Mouse (Mus musculus): ENCODE results near the gene Gm8909. TPM values are rescaled to one million over a fixed set of nuclear protein-coding genes. Genes with fewer than 3 reads are reported as not detected.
A peak's percentile ranks its signal among the peaks of the same experiment; 100 is the strongest.
"Not testable (repeated sequence)": the region's sequence is repeated elsewhere in the genome, so short reads cannot be mapped to it uniquely, and the experiment has no call there.

The Gm8909 gene
- polyA plus RNA-seq, 1 experiment from 2014 or later = not detected

DNA sequence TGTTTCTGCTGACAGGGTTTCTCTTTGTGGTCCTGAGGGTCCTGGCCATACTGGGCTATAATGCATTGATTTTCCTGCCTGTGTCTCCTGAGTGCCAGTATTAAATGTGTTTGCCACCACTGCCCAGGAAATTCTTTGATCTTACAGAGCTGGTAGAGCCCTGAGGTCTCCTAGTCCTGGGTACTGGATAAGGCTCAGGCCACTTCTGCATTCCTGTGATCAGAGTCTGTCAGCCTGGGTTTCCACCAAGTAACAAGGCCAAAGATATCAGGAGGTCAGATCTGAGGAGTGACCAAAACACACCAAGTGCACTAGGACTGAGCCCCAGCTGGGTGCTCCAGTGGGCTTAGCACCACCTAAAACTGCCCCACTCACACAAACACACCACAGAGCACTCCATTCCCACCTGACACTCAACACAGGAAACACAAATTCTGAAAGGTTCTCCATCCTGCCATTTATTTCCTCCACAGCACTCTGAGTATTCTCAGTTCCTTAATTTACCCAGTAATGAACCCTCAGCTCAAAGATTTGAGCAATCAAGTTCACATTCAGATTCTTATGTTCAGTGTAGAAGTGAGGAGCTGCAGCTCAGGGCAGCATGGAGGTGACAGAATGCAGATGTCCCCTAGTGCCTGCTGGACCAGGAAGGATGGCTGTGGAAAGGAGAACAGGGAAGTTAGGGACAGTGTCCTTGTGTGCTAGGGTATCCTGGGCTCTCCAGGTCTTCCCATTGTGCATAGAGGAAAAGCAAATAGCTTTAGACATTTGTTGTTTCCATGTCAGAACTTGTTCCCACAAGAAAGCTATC lies 32.7 kb downstream of the Gm8909 start:
- not testable (repeated sequence) for H3K4me3 ChIP-seq (replicated peaks); ATAC-seq (ENCODE audit: insufficient number of reproducible peaks, insufficient read depth, low FRiP score, low TSS enrichment, low read depth); H3K9me3 ChIP-seq; H3K27ac ChIP-seq; H3K4me1 ChIP-seq (replicated peaks); H3K36me3 ChIP-seq; H3K4me2 ChIP-seq; H3K9ac ChIP-seq (replicated peaks)
- H3K27me3 ChIP-seq = peaks cover 61% of the 10 kb centered on the region

DNA sequence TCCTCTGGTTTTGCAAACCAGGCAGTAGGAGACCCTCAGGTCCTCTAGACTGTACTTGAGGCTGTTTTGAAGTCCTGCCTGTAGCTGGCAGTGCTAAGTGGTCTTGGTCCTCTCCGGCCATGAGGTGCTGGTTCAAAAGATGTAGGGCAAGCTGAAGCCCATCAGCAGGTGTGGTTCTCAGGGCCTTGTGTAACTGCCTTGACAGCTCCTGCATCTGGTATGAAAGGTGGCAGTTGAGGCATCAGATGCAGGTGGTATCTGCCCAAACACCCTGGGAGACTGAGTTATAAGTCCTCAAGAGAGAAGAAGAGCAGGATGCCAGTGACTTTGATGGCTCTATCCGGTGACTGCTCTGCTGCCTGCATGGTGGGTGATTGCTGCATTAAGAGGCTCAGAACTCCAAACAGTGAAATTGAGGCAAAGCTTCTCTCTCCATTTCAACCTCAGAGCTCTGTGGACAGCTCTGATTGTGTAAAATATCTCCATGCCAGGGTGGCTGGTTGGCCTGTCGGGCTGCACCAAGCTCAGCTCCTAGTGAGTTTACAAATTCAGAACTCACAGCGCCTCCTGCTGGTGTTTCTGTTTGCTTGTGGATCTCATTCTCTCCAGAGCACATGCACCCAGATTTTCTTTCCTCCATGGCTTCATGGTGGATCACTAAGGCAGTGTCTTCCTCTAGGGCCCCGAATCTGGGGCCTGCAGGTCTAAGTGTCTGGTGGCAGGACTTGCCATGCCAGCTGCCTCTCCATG lies 36.6 kb downstream of the Gm8909 start:
- Histone ChIP-seq H3K36me3 (no peaks in the 10 kb centered on the region), H3K27ac (no peak overlapping the region), H3K4me1 (replicated peaks) (no peaks in the 10 kb centered on the region), H3K4me3 (replicated peaks) (no peak overlapping the region), H3K9ac (replicated peaks) (no peak overlapping the region), H3K4me2 (no peak overlapping the region), H3K27me3 (peaks cover 65% of the 10 kb centered on the region), H3K9me3 (no peaks in the 10 kb centered on the region)
- ATAC-seq (ENCODE audit: insufficient number of reproducible peaks, insufficient read depth, low FRiP score, low TSS enrichment, low read depth) = no peak
- 71% methylated on average over 5 of the region's 5 CpGs for WGBS

DNA sequence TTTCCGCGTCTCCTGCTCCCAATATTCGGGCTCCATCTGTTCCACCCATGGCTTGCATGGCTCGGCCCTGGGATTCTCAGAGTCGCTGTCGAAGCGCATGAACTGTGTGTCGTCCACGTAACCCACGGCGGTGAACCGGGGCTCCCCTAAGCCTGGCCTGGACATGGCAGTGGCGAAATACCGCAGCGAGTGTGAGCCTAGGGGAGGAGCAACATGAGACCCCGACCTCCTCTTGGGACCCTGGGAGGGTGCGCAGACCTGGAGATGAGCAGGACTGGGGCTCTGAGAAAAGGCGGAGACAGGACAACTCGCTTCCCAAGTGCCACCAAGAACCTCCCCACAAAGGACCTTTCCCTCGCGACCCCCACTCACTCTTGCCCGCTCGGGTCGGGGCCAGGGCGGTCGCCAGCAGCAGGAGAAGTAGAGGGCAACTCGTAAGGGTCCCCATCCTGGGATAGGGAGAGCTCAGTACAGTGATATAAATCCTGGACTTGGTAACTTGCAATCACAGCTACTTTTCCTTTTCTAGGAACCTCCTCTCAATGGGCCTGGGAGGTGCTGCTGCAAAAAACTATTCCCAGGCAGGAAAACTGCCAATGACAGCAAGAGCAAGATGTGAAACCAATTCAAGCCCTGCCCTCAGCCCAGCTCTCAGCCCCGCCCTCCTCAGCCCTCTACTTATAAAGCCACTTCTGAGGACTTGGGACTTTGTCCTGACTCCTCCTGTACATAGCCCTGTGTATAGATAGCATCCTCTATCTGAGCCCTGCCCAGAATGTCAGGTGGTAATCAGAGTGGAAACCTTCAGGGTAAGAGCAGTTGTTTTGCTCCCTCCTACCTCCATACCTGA lies 39.1 kb downstream of the Gm8909 start, which contains the start of gene Gm7030:
Gm7030 (minus strand) TSS at position 458 of the 850 bp plus-strand sequence.
- not testable (repeated sequence) for H3K9ac ChIP-seq (replicated peaks); H3K9me3 ChIP-seq; H3K4me3 ChIP-seq (replicated peaks); H3K4me1 ChIP-seq (replicated peaks); H3K36me3 ChIP-seq; H3K27ac ChIP-seq; H3K4me2 ChIP-seq; ATAC-seq (ENCODE audit: insufficient number of reproducible peaks, insufficient read depth, low FRiP score, low TSS enrichment, low read depth)
- H3K27me3 ChIP-seq = peaks cover 55% of the 10 kb centered on the region
- WGBS = 24% methylated on average over 25 of the region's 28 CpGs

DNA sequence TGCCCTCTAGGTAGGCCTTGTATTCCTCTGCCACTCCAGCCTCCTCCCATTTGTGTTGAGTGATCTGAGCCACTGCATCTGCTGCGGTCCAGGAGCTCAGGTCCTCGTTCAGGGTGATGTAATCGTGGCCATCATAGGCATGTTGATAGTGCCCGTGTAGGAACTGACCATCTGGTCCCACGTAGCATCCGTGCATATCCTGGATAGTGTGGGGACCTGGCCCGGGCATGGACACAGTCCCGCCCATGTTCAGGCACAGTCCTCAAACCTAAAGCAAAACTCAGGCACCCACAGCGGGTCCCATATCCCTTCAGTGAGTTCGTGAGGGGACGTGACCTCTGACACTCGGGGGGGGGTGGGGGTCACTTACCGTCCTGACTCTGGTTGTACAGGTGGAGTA lies 39.8 kb downstream of the Gm8909 start:
- peaks cover 52% of the 10 kb centered on the region for H3K27me3 ChIP-seq
- not testable (repeated sequence) for H3K4me3 ChIP-seq (replicated peaks); ATAC-seq (ENCODE audit: insufficient number of reproducible peaks, insufficient read depth, low FRiP score, low TSS enrichment, low read depth)

DNA sequence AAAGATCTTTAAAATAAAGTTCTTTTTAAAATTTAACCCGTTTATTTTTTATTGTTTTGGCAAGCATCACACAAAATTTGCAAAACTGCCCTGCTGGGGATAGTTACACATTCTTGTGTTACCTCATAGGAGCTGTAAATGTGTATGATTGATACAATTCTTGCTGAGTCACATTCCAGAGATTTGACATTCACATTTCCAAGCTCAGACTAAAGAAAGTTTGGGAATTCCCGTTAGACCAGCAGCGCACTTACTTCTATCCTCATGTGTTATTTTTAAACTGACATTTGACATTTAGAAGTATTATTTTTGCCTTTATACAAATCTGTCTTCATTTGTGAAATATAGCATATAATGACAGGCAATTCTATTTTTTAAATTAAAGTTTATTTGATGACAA lies 44.2 kb downstream of the Gm8909 start:
- not testable (repeated sequence) for H3K36me3 ChIP-seq; H3K4me2 ChIP-seq; H3K9me3 ChIP-seq; H3K27ac ChIP-seq; H3K4me3 ChIP-seq (replicated peaks); H3K9ac ChIP-seq (replicated peaks); ATAC-seq (ENCODE audit: insufficient number of reproducible peaks, insufficient read depth, low FRiP score, low TSS enrichment, low read depth); H3K4me1 ChIP-seq (replicated peaks)
- H3K27me3 ChIP-seq = peaks cover 53% of the 10 kb centered on the region
- 68% methylated on average over 3 of the region's 3 CpGs for WGBS

More for the DNA sequence above, 39.8 kb downstream of the Gm8909 start:
- H3K36me3 ChIP-seq; H3K4me1 ChIP-seq (replicated peaks); H3K9ac ChIP-seq (replicated peaks); H3K9me3 ChIP-seq; H3K27ac ChIP-seq; H3K4me2 ChIP-seq: not testable (repeated sequence)
- 67% methylated on average over 12 of the region's 13 CpGs for WGBS

DNA sequence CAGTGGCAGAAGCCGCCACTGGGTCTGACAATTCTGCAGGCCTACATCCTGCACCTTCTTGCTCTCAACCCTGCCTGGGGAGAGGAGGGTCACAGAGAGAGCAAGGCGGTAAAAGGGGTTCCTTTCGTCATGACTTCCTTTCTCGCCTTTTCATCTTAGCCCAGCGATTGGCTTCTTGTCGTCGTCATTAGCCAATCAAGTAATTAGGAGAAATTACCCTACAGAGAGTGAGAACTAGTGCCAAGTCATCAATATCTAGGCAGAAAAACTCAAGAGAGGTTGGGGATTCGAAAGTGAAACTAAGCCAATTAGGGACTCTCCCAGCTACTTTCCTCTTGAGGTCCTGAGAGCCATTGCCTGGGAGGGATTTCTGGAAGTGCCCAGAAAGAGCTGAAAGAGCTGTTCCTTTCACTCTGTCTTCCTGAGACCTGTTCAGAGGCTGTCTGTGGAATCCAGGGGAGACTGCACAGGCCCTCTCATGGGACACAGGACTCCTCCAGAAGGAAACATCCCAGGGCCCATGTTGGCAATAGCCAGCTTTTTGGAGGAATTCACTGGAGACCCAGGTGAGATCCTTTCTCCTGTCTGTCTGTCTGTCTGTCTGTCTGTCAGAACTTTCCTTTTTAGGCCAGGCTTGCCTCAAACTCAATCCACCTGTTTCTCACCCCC lies 46.9 kb downstream of the Gm8909 start, which contains the start of gene Gm19684:
Gm19684 (plus strand) TSS at position 327 of the 669 bp plus-strand sequence.
- not testable (repeated sequence) for H3K27ac ChIP-seq; H3K9ac ChIP-seq (replicated peaks); H3K9me3 ChIP-seq; ATAC-seq (ENCODE audit: insufficient number of reproducible peaks, insufficient read depth, low FRiP score, low TSS enrichment, low read depth); H3K36me3 ChIP-seq; H3K4me1 ChIP-seq (replicated peaks)
- Histone ChIP-seq H3K4me3 (replicated peaks) (0 out of 2 replicates have a peak within 1 kb of the TSS, but pooled peaks have one; percentile 4), H3K27me3 (peaks cover 51% of the 10 kb centered on the region), H3K4me2 (peak within 1 kb of the TSS; percentile 21; the same call in 1 of the 2 replicates)
- whole genome bisulfite sequencing = 3% methylated on average over 8 of the region's 8 CpGs

DNA sequence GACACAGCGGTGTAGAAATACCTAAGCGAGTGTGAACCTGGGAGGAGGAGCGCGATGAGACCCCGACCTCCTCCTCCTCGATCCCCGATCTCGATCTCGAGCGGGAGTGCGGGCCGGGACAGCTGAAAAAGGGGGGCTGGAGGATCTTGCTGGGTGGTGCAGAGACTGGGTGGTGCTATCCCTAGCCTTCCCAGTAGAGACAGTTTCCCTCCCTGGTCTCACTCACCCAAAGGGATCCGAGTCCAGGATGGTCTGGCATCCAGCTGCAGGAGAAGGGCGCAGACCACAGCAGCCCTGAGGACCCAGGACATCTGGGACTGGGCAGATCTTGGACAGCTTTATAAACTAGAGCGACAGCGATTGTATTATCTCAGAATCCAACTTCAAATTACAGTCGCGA lies 47.5 kb downstream of the Gm8909 start:
- not testable (repeated sequence) for H3K27ac ChIP-seq; H3K36me3 ChIP-seq; H3K9me3 ChIP-seq; H3K4me1 ChIP-seq (replicated peaks); ATAC-seq (ENCODE audit: insufficient number of reproducible peaks, insufficient read depth, low FRiP score, low TSS enrichment, low read depth); H3K9ac ChIP-seq (replicated peaks); H3K4me3 ChIP-seq (replicated peaks)
- WGBS = 15% methylated on average over 18 of the region's 18 CpGs
- Histone ChIP-seq H3K27me3 (peaks cover 51% of the 10 kb centered on the region), H3K4me2 (0 out of 2 replicates have a peak overlapping the region, but pooled peaks have one; percentile 21)

DNA sequence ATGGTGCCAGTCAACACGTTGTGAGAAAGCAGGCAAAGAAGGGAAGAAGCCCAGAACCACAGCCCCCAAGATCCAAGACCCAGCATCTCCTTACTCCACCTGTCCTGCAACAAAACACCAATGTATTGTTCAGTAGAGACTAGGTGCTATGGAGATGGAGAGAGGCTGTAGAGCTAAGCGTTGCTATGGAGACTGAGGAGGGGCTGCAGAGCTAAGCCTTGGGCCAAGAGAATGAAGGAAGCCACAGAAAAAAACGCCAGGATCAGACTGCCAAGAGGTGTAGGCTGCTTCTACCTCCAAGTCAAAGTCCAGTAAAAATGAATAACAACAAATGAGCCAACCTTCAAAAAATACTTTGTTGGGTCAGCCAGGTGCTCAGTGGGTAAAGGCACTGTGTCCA lies 51.8 kb downstream of the Gm8909 start:
- whole genome bisulfite sequencing = 22% methylated on average over 3 of the region's 3 CpGs
- not testable (repeated sequence) for H3K4me3 ChIP-seq (replicated peaks); H3K4me2 ChIP-seq; ATAC-seq (ENCODE audit: insufficient number of reproducible peaks, insufficient read depth, low FRiP score, low TSS enrichment, low read depth); H3K36me3 ChIP-seq; H3K27ac ChIP-seq; H3K9ac ChIP-seq (replicated peaks); H3K9me3 ChIP-seq; H3K4me1 ChIP-seq (replicated peaks)
- peaks cover 50% of the 10 kb centered on the region for H3K27me3 ChIP-seq
